ENCODE assay signal across 8 mouse cellular contexts in genomic region chr2:121102051-121102450, GRCm38 (mm10). TPM values are rescaled to one million over a fixed set of nuclear protein-coding genes. Genes with fewer than 3 reads are reported as not detected.
DNase-seq lines count a peak whose midpoint lies in the region; ATAC-seq and TF ChIP-seq lines count a peak whose summit lies in the region.

No protein-coding gene starts in this region.

- intact Hi-C loops in left cerebral cortex, postnatal 10 days (cut with DNase I), result loop anchor here (2.0 kb wide), 1 partner anchor 61 kb away; no protein-coding TSS in a partner anchor

- no peaks in the 10 kb centered on the region for H3K79me2 ChIP-seq in myocyte (ENCODE audit: control insufficient read depth, insufficient read depth)

- TF ChIP-seq CTCF in forebrain, postnatal 0 days (IDR thresholded peaks at IDR 0.05; ENCODE audit: low read depth), result peak; percentile 85
- TF ChIP-seq CTCF in intestine, postnatal 0 days (IDR thresholded peaks at IDR 0.05; ENCODE audit: low read depth), result peak; percentile 89

- ATAC-seq in forebrain, postnatal 0 days, result peak; percentile 84
- no peak for ATAC-seq in intestine, postnatal 0 days

- no peak overlapping the region for H3K27ac ChIP-seq in forebrain, postnatal 0 days (ENCODE audit: low read depth, low read length)
- no peak overlapping the region for H3K27ac ChIP-seq in intestine, postnatal 0 days (ENCODE audit: low read depth, low read length)

- no peak overlapping the region for H3K9ac ChIP-seq in forebrain, postnatal 0 days
- H3K9ac ChIP-seq in intestine, postnatal 0 days (ENCODE audit: low read depth, low read length), result no peak overlapping the region

- no peak overlapping the region for H3ac ChIP-seq in myocyte (ENCODE audit: control insufficient read depth, insufficient read length)

- WGBS in forebrain, postnatal 0 days, result 25% methylated on average over 9 of the region's 9 CpGs
- 16% methylated on average over 9 of the region's 9 CpGs for WGBS in intestine, postnatal 0 days

- H3K27me3 ChIP-seq in forebrain, postnatal 0 days (ENCODE audit: insufficient read depth, low read length), result no peaks in the 10 kb centered on the region
- H3K27me3 ChIP-seq in intestine, postnatal 0 days (replicated peaks; ENCODE audit: control insufficient read depth, insufficient read depth, low read length), result no peaks in the 10 kb centered on the region
- peaks cover 15% of the 10 kb centered on the region for H3K27me3 ChIP-seq in myocyte (ENCODE audit: control insufficient read depth, insufficient read depth, insufficient read length)

- no peaks in the 10 kb centered on the region for H3K36me3 ChIP-seq in forebrain, postnatal 0 days (ENCODE audit: insufficient read depth)
- no peaks in the 10 kb centered on the region for H3K36me3 ChIP-seq in intestine, postnatal 0 days (ENCODE audit: control insufficient read depth, insufficient read depth)
- H3K36me3 ChIP-seq in myocyte (ENCODE audit: control insufficient read depth, insufficient read depth), result no peaks in the 10 kb centered on the region

- H3K4me2 ChIP-seq in forebrain, postnatal 0 days (ENCODE audit: low read depth), result no peak overlapping the region
- peak overlapping the region; percentile 14; the same call in 1 of the 2 replicates for H3K4me2 ChIP-seq in intestine, postnatal 0 days (replicated peaks; ENCODE audit: low read depth)
- peak overlapping the region; percentile 46 for H3K4me2 ChIP-seq in myocyte (ENCODE audit: low read depth)

- no peaks in the 10 kb centered on the region for H3K9me3 ChIP-seq in forebrain, postnatal 0 days (ENCODE audit: low read length)
- H3K9me3 ChIP-seq in intestine, postnatal 0 days (ENCODE audit: control insufficient read depth), result no peaks in the 10 kb centered on the region

- DNase-seq in urinary bladder, adult 18-20 months (ENCODE audit: low spot score in 2 of 2), result peak; percentile 36 to 37
- DNase-seq in urinary bladder, adult 2 months (ENCODE audit: low spot score), result no peak
- DNase-seq in c-Kit-positive CD71-positive TER-119-negative erythroid progenitor cells, embryonic 14.5 days (ENCODE audit: low read depth), result peak; percentile 70
- peak; percentile 81 for DNase-seq in forebrain, postnatal 0 days
- peak; percentile 68 to 71 for DNase-seq in left cerebral cortex, postnatal 10 days (ENCODE audit: extremely low spot score in 1 of 2, low spot score in 2 of 2)
- peak; percentile 68 for DNase-seq in thymus, postnatal 0 days (ENCODE audit: low spot score)

- no peak for TF ChIP-seq POLR2A in myocyte (IDR thresholded peaks at IDR 0.05; ENCODE audit: insufficient read length, low read depth)

- no peak overlapping the region for H3K4me3 ChIP-seq in forebrain, postnatal 0 days (ENCODE audit: low read depth, low read length)
- no peak overlapping the region for H3K4me3 ChIP-seq in intestine, postnatal 0 days (ENCODE audit: low read depth, low read length)
- no peak overlapping the region for H3K4me3 ChIP-seq in myocyte

- H3K4me1 ChIP-seq in forebrain, postnatal 0 days (ENCODE audit: insufficient read depth), result no peaks in the 10 kb centered on the region
- no peaks in the 10 kb centered on the region for H3K4me1 ChIP-seq in intestine, postnatal 0 days (replicated peaks; ENCODE audit: control insufficient read depth, insufficient read depth, low read length)

TF ChIP-seq in myocyte, 11 proteins besides CTCF, POLR2A, EP300 and RAD21:
- TF ChIP-seq MYOD1 (IDR thresholded peaks at IDR 0.05; ENCODE audit: control insufficient read depth in 1 of 3, insufficient read length in 2 of 3, low read depth in 2 of 3) (no peak), E2F4 (IDR thresholded peaks at IDR 0.05; ENCODE audit: insufficient read depth) (no peak), POLR2AphosphoS2 (IDR thresholded peaks at IDR 0.05; ENCODE audit: insufficient read length, low read depth) (no peak), TCF12 (IDR thresholded peaks at IDR 0.05; ENCODE audit: insufficient read depth, poor library complexity, severe bottlenecking) (no peak), TCF3 (IDR thresholded peaks at IDR 0.05; ENCODE audit: insufficient read length, low read depth) (no peak), REST (IDR thresholded peaks at IDR 0.05; ENCODE audit: insufficient read depth, insufficient read length) (no peak), MYOG (IDR thresholded peaks at IDR 0.05; ENCODE audit: control insufficient read depth in 1 of 3, insufficient read depth in 1 of 3, insufficient read length in 2 of 3, low read depth in 2 of 3) (no peak), CEBPB (IDR thresholded peaks at IDR 0.05; ENCODE audit: insufficient read depth, poor library complexity, severe bottlenecking) (no peak), USF1 (IDR thresholded peaks at IDR 0.05; ENCODE audit: low read depth) (no peak), SRF (IDR thresholded peaks at IDR 0.05; ENCODE audit: control insufficient read depth, insufficient read length, low read depth) (no peak), MAX (IDR thresholded peaks at IDR 0.05; ENCODE audit: low read depth) (no peak)

RNA-seq across cellular contexts. Expression of gene Tgm7, which starts 7.5 kb away (rescaled TPM):
- 0.47 and 0.88 TPM in 2 replicates for polyA plus RNA-seq in urinary bladder, adult 2 months (2012; rRNA removed)
- total RNA-seq in forebrain, postnatal 0 days (2014; rRNA removed), result not detected in 2 replicates
- polyA plus RNA-seq in forebrain, postnatal 0 days (2015; fragmentation: Nextera tagmentation; extraction: Ambion mirVana), result not detected in 2 replicates
- polyA plus RNA-seq in intestine, postnatal 0 days (2015; fragmentation: Nextera tagmentation; extraction: Ambion mirVana), result not detected in 2 replicates
- not detected for total RNA-seq in left cerebral cortex, postnatal 10 days (2021)
- polyA plus RNA-seq in myocyte (2012; fragmentation: generic; extraction: Trizol), result not detected
- 0.37 and 0.38 TPM in 2 replicates for polyA plus RNA-seq in thymus, postnatal 0 days (2015; fragmentation: Nextera tagmentation; extraction: Ambion mirVana)

RNA-seq across cellular contexts. Expression of gene Tgm5, which starts 16.4 kb away (rescaled TPM):
- polyA plus RNA-seq in urinary bladder, adult 2 months (2012; rRNA removed), result 2.1 and 3.3 TPM in 2 replicates
- not detected in 2 replicates for total RNA-seq in forebrain, postnatal 0 days (2014; rRNA removed)
- 0.07 TPM in 1 of 2 replicates, not detected in the other for polyA plus RNA-seq in forebrain, postnatal 0 days (2015; fragmentation: Nextera tagmentation; extraction: Ambion mirVana)
- polyA plus RNA-seq in intestine, postnatal 0 days (2015; fragmentation: Nextera tagmentation; extraction: Ambion mirVana), result 0.07 and 0.09 TPM in 2 replicates
- total RNA-seq in left cerebral cortex, postnatal 10 days (2021), result not detected
- 0.54 TPM for polyA plus RNA-seq in myocyte (2012; fragmentation: generic; extraction: Trizol)
- polyA plus RNA-seq in thymus, postnatal 0 days (2015; fragmentation: Nextera tagmentation; extraction: Ambion mirVana), result 0.31 and 0.42 TPM in 2 replicates

RNA-seq across cellular contexts. Expression of gene Adal, which starts 38.2 kb away (rescaled TPM):
- polyA plus RNA-seq in urinary bladder, adult 2 months (2012; rRNA removed), result 10.2 and 12.4 TPM in 2 replicates
- total RNA-seq in forebrain, postnatal 0 days (2014; rRNA removed), result 21.8 and 24.2 TPM in 2 replicates
- 19.4 and 23.4 TPM in 2 replicates for polyA plus RNA-seq in forebrain, postnatal 0 days (2015; fragmentation: Nextera tagmentation; extraction: Ambion mirVana)
- 7.1 and 8.2 TPM in 2 replicates for polyA plus RNA-seq in intestine, postnatal 0 days (2015; fragmentation: Nextera tagmentation; extraction: Ambion mirVana)
- total RNA-seq in left cerebral cortex, postnatal 10 days (2021), result 10 to 100 TPM; 17.7 to 17.8 TPM
- 1.5 TPM for polyA plus RNA-seq in myocyte (2012; fragmentation: generic; extraction: Trizol)
- 20.3 and 21.3 TPM in 2 replicates for polyA plus RNA-seq in thymus, postnatal 0 days (2015; fragmentation: Nextera tagmentation; extraction: Ambion mirVana)

RNA-seq across cellular contexts. Expression of gene Lcmt2, which starts 38.4 kb away (rescaled TPM):
- polyA plus RNA-seq in urinary bladder, adult 2 months (2012; rRNA removed), result 7.9 and 8.9 TPM in 2 replicates
- total RNA-seq in forebrain, postnatal 0 days (2014; rRNA removed), result 8.6 and 12.0 TPM in 2 replicates
- 13.2 and 16.3 TPM in 2 replicates for polyA plus RNA-seq in forebrain, postnatal 0 days (2015; fragmentation: Nextera tagmentation; extraction: Ambion mirVana)
- 14.3 and 14.8 TPM in 2 replicates for polyA plus RNA-seq in intestine, postnatal 0 days (2015; fragmentation: Nextera tagmentation; extraction: Ambion mirVana)
- total RNA-seq in left cerebral cortex, postnatal 10 days (2021), result 1 to 10 TPM; 8.0 to 8.9 TPM
- polyA plus RNA-seq in myocyte (2012; fragmentation: generic; extraction: Trizol), result 2.9 TPM
- 23.4 and 25.5 TPM in 2 replicates for polyA plus RNA-seq in thymus, postnatal 0 days (2015; fragmentation: Nextera tagmentation; extraction: Ambion mirVana)
